Mouse (Mus musculus) ES-E14 (cell line): ENCODE results near the gene Cbfa2t2.

Experiments
- MAFK ChIP-seq: IDR thresholded peaks from 2 replicates; pipeline ENCODE4 v1.6.1; 2014; ENCODE audit warnings: mild to moderate bottlenecking, low read depth, low read length, inconsistent platforms; ENCODE audit not compliant: insufficient read depth
- ZC3H11A ChIP-seq: IDR thresholded peaks from 2 replicates; pipeline ENCODE4 v1.6.1; 2012; ENCODE audit warnings: low read depth, mild to moderate bottlenecking, inconsistent platforms, low read length, borderline replicate concordance

- TF ChIP-seq ZC3H11A (no peak), MAFK (no peak)
Observed at GRCm38 (mm10) chr2:154581421-154581820, 145.1 kb downstream of the Cbfa2t2 start.
